ENCODE assay signal across 8 mouse cellular contexts in genomic region chr5:122372192-122372769, GRCm38 (mm10). TPM values are rescaled to one million over a fixed set of nuclear protein-coding genes. Genes with fewer than 3 reads are reported as not detected.
A peak's percentile ranks its signal among the peaks of the same experiment; 100 is the strongest.
DNase-seq lines count a peak whose midpoint lies in the region; ATAC-seq and TF ChIP-seq lines count a peak whose summit lies in the region.

Fam216a (minus strand) TSS chr5:122372364.

- no peaks in the 10 kb centered on the region for H3K9me3 ChIP-seq in megakaryocyte, embryonic 14.5 days

- peaks cover 2% of the 10 kb centered on the region; the same call in 1 of the 2 replicates for H3K4me1 ChIP-seq in cortical plate, adult 2 months (ENCODE audit: control insufficient read depth, insufficient read depth, low read length)
- H3K4me1 ChIP-seq in megakaryocyte, embryonic 14.5 days: peaks cover 36% of the 10 kb centered on the region

- peaks cover 57% of the 10 kb centered on the region for H3K36me3 ChIP-seq in megakaryocyte, embryonic 14.5 days (replicated peaks; ENCODE audit: low read length)

- TF ChIP-seq POLR2A in cortical plate, adult 2 months (IDR thresholded peaks at IDR 0.05; ENCODE audit: extremely low read depth, insufficient read depth, low read length): peak; percentile 87

- peak within 1 kb of the TSS; percentile 75 for H3K4me3 ChIP-seq in cortical plate, adult 2 months (ENCODE audit: insufficient read depth, low read length)
- H3K4me3 ChIP-seq in megakaryocyte, embryonic 14.5 days (replicated peaks): peak within 1 kb of the TSS; percentile 100

- H3K27me3 ChIP-seq in megakaryocyte, embryonic 14.5 days (replicated peaks): no peaks in the 10 kb centered on the region

- DNase-seq in gastrocnemius, adult 8-10 months (ENCODE audit: low spot score in 2 of 2): peak; percentile 97
- peak; percentile 96 for DNase-seq in hindlimb bud, embryonic 11.5 days (ENCODE audit: extremely low spot score, low read depth, low spot score)
- DNase-seq in left cerebral cortex, adult 8-10 months (ENCODE audit: low spot score in 2 of 2): peak; percentile 98 to 99
- DNase-seq in right cerebral cortex, postnatal 10 days (ENCODE audit: low spot score in 2 of 2): peak; percentile 100
- DNase-seq in urinary bladder, postnatal 36 days (ENCODE audit: low spot score in 2 of 2): peak; percentile 99

- H3K27ac ChIP-seq in cortical plate, adult 2 months (ENCODE audit: insufficient read depth, low read length): peak within 1 kb of the TSS; percentile 75; the same call in 1 of the 2 replicates

- peak; percentile 79 for ATAC-seq in activated CD4-positive, CD25-positive, alpha-beta regulatory T cell, adult 4 months

- TF ChIP-seq CTCF in cortical plate, adult 2 months (IDR thresholded peaks at IDR 0.05; ENCODE audit: extremely low read depth, insufficient read depth, low read length): no peak

RNA-seq across cellular contexts. Expression of gene Fam216a, which starts in this region (rescaled TPM):
- polyA plus RNA-seq in activated CD4-positive, CD25-positive, alpha-beta regulatory T cell, adult 4 months (2017; shearing (Covaris generic)): 1 to 10 TPM; 9.3 to 9.9 TPM
- polyA plus RNA-seq in cortical plate, adult 2 months (2012; rRNA removed): 96.0 and 98.2 TPM in 2 replicates
- total RNA-seq in gastrocnemius, adult 8-10 months (2022): 1 to 10 TPM; 4.9 to 5.3 (median 5.2) TPM
- 10 to 100 TPM; 66.1 to 74.2 (median 70.7) TPM for total RNA-seq in left cerebral cortex, adult 8-10 months (2022)
- polyA plus RNA-seq in megakaryocyte, embryonic 14.5 days (2012; ENCODE audit: insufficient read depth, low replicate concordance): 13.1 and 33.6 TPM in 2 replicates

Comparison
In these comparisons a context has a peak if more than half of its experiments do, and no peak if none do; other contexts are left out.
1. Peak in every context shown above with its lines: DNase-seq, ATAC-seq, H3K4me3 ChIP-seq and H3K27ac ChIP-seq.
2. RNA of gene Fam216a (total RNA-seq): 66.1 to 74.2 TPM in left cerebral cortex, adult 8-10 months; 4.9 to 5.3 TPM in gastrocnemius, adult 8-10 months; every median in the first group is over 10 times any median in the second.